Mouse (Mus musculus): ENCODE measurements around the gene Paqr8. TPM values are rescaled to one million over a fixed set of nuclear protein-coding genes. Genes with fewer than 3 reads are reported as not detected.

Gene Paqr8
- polyA plus RNA-seq, 1 experiment from 2014 or later = 5.2 TPM

DNA sequence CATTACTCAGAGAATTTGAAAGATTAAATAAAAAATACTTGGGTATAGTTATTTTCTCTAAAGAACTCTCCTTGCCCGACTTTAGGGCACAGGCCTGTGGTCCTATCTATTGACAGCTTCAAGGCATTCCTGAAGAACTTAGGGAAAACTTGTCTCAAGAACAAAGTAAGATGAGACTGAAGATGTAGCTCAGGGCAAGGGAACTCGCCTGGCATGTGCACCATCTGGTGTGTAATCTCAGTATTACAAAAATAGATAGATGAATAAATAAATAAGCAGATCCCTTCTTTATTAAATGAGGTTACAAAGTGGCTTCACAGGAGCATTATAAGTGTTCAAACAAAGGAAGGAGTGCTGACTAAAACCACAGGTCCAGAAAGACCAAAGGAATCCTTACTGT lies 93.7 kb downstream of the Paqr8 start:
- Histone ChIP-seq H3K27ac (ENCODE audit: low read length) (no peak overlapping the region), H3K4me2 (replicated peaks; ENCODE audit: low read depth, low read length) (no peak overlapping the region), H3K9me3 (ENCODE audit: low read length) (no peaks in the 10 kb centered on the region), H3K27me3 (ENCODE audit: insufficient read depth, low read length) (no peaks in the 10 kb centered on the region), H3K9ac (replicated peaks; ENCODE audit: low read length) (no peak overlapping the region), H3K36me3 (ENCODE audit: insufficient read depth, low read length) (no peaks in the 10 kb centered on the region), H3K4me1 (ENCODE audit: insufficient read depth, low read length) (no peaks in the 10 kb centered on the region), H3K4me3 (ENCODE audit: low read length) (no peak overlapping the region)
- ATAC-seq (ENCODE audit: low FRiP score, low TSS enrichment) = no peak
- WGBS = 72% methylated on average over 2 of the region's 2 CpGs

DNA sequence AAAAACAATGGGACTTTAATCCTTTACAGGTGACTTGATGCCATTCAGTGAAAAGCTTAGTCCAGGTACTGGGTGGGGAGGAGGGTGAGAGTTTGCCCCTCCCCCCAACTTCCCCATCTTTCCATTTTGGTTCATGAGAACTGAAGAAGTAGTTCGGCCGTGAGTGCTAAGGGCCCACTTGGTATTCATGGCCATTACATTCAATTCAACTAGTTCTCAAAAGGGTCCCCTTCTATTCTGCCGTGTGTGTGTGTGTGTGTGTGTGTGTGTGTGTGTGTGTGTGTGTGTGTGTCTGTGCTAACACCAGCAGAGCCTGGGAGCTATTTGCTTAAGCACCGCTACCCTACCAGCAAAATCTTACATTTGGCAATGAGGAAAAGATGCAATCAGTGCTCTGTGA lies 94.2 kb downstream of the Paqr8 start:
- Histone ChIP-seq H3K4me1 (ENCODE audit: insufficient read depth, low read length) (no peaks in the 10 kb centered on the region), H3K9me3 (ENCODE audit: low read length) (no peaks in the 10 kb centered on the region), H3K9ac (replicated peaks; ENCODE audit: low read length) (no peak overlapping the region), H3K27me3 (ENCODE audit: insufficient read depth, low read length) (no peaks in the 10 kb centered on the region), H3K4me3 (ENCODE audit: low read length) (no peak overlapping the region), H3K4me2 (replicated peaks; ENCODE audit: low read depth, low read length) (no peak overlapping the region), H3K36me3 (ENCODE audit: insufficient read depth, low read length) (no peaks in the 10 kb centered on the region), H3K27ac (ENCODE audit: low read length) (no peak overlapping the region)
- 80% methylated on average over 4 of the region's 4 CpGs for WGBS
- ATAC-seq (ENCODE audit: low FRiP score, low TSS enrichment) = no peak

DNA sequence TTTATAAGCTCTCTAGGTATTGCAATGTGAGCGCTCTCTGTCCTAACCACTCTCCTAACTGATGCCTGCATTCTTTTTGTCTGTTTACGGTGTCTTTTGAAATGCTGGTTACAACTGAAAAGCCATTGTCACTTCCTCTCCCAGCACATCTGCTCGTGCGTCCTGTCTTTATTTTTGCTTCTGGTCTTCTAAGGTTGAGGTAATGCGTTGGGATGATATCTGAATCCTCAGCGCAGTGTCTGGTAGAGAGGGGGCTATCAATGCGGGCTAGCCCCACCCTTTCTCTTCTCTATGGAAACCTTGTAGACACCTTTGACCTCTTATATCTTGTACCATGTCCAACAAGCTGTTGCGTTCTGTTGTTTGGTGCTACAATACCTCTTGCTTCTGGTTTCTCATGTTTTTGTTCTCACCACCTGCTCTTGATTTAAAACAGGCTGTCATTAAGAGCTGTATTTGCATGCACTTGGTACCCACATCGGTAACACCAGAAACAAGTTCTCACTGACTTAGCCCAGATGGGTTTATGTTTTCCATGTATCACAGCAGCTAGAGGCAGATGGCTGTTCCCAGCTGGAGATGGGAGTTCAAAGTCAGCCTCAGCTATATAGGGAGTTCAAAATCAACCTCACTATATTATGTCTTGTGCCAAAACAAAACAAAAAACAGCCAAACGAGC lies 96.1 kb downstream of the Paqr8 start:
- H3K4me3 ChIP-seq (ENCODE audit: low read length) = no peak overlapping the region
- H3K9me3 ChIP-seq (ENCODE audit: low read length) = no peaks in the 10 kb centered on the region
- H3K9ac ChIP-seq (replicated peaks; ENCODE audit: low read length) = no peak overlapping the region
- no peak overlapping the region for H3K4me2 ChIP-seq (replicated peaks; ENCODE audit: low read depth, low read length)
- WGBS = 73% methylated on average over 10 of the region's 10 CpGs
- ATAC-seq (ENCODE audit: low FRiP score, low TSS enrichment) = no peak
- no peak overlapping the region for H3K27ac ChIP-seq (ENCODE audit: low read length)
- H3K36me3 ChIP-seq (ENCODE audit: insufficient read depth, low read length) = no peaks in the 10 kb centered on the region
- H3K4me1 ChIP-seq (ENCODE audit: insufficient read depth, low read length) = no peaks in the 10 kb centered on the region
- no peaks in the 10 kb centered on the region for H3K27me3 ChIP-seq (ENCODE audit: insufficient read depth, low read length)

Other genes with a start within 250 kb of the Paqr8 start
- not detected in 2 replicates for gene Il17a, start 159.7 kb upstream of the Paqr8 start, polyA plus RNA-seq (2015; fragmentation: Nextera tagmentation; extraction: Ambion mirVana)
- not detected in 2 replicates for gene Il17f, start 100.0 kb upstream of the Paqr8 start, polyA plus RNA-seq (2015; fragmentation: Nextera tagmentation; extraction: Ambion mirVana)
- 179 and 182 TPM in 2 replicates for gene Mcm3, start 70.3 kb upstream of the Paqr8 start, polyA plus RNA-seq (2015; fragmentation: Nextera tagmentation; extraction: Ambion mirVana)
- gene Efhc1, start 61.0 kb downstream of the Paqr8 start, polyA plus RNA-seq (2015; fragmentation: Nextera tagmentation; extraction: Ambion mirVana) = 2.5 and 2.6 TPM in 2 replicates
- gene Tram2, start 188.6 kb downstream of the Paqr8 start, polyA plus RNA-seq (2015; fragmentation: Nextera tagmentation; extraction: Ambion mirVana) = 8.6 and 10.2 TPM in 2 replicates